In genomic region chr2:28275345-28275744, GRCm38 (mm10) we compare ENCODE assay signal across 24 mouse cellular contexts.
"Had no signal": no experiment of that assay in that cellular context is flagged by ENCODE, and none has a peak within 500 bp of the region (broad histone marks: within the 10 kb centered on the region; RNA-seq: fewer than 3 reads in every experiment).

No protein-coding gene starts in this region.

- DNase-seq: gastrocnemius, postnatal 14 days; gastrocnemius, postnatal 36 days; heart, adult 11 months; heart, adult 2 months; heart, postnatal 14 days; heart, postnatal 36 days; kidney, adult 11 months; kidney, adult 2 months; kidney, adult 9 months; kidney, postnatal 14 days; kidney, postnatal 36 days; layer of hippocampus, postnatal 36 days; left cerebral cortex, postnatal 4 days had no signal

- H3K27ac ChIP-seq: heart, adult 2 months; heart, embryonic 13.5 days; heart, embryonic 15.5 days; hindbrain, embryonic 13.5 days; hindbrain, embryonic 15.5 days; hindbrain, postnatal 0 days; kidney, embryonic 15.5 days; kidney, postnatal 0 days; limb, embryonic 13.5 days; limb, embryonic 15.5 days; liver, embryonic 12.5 days; liver, embryonic 14.5 days had no signal

- H3K4me3 ChIP-seq: heart, adult 2 months; heart, embryonic 13.5 days; heart, embryonic 15.5 days; hindbrain, embryonic 13.5 days; hindbrain, embryonic 15.5 days; kidney, embryonic 15.5 days; limb, embryonic 13.5 days; limb, embryonic 15.5 days; liver, embryonic 12.5 days had no signal
